Mouse (Mus musculus) stomach, postnatal 0 days (tissue): ENCODE measurements around the gene Edc4.

Experiments used
- CTCF ChIP-seq: IDR thresholded peaks from 2 replicates; pipeline ENCODE4 v1.5.1; 2016; ENCODE audit warnings: antibody characterized with exemption, low read depth, mild to moderate bottlenecking, moderate library complexity
- EP300 ChIP-seq: optimal IDR thresholded peaks from 2 replicates; pipeline ENCODE3; 2016; ENCODE audit warnings: antibody characterized with exemption

DNA sequence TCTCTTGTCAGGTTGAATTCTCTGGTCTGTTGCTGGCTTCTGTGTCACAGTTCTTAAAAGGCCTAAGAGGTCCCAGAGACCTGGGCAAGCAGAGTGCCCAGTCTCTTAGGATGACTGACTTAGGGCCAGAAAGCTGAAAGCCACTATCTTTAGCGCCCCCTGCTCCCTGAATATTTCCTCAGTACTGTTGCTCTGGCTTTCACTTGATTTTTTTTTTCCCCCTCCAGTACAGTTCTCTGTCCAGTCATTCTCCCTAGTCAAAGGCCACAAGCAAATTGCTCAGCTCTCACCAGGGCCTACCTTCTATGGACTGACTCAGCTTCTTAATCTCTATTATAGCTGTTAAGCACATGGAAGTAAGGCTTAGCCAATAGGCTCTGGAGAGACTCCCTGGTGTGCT lies 18.7 kb upstream of the Edc4 start:
- TF ChIP-seq CTCF (peak; percentile 56), EP300 (no peak)
